Mouse (Mus musculus): Measurements from ENCODE around the gene Cdc42ep4.

The Cdc42ep4 gene

GRCm38 (mm10) chr11:113751484-113752084 is at the start of gene Cdc42ep4:
Gene Cdc42ep4, minus strand, starts transcription at chr11:113751881.
- peak; percentile 54 to 66 for DNase-seq (ENCODE audit: low spot score in 2 of 2)

- no peak for DNase-seq (ENCODE audit: low spot score in 2 of 2)
Observed at GRCm38 (mm10) chr11:113800026-113800425, 48.3 kb upstream of the Cdc42ep4 start.

- DNase-seq (ENCODE audit: low spot score in 2 of 2): no peak
Observed at GRCm38 (mm10) chr11:113799041-113799447, 47.4 kb upstream of the Cdc42ep4 start.

- DNase-seq (ENCODE audit: low spot score in 2 of 2): peak in 1 of 2 experiments; percentile 64
Observed at GRCm38 (mm10) chr11:113798011-113798410, 46.3 kb upstream of the Cdc42ep4 start.

- no peak for DNase-seq (ENCODE audit: low spot score in 2 of 2)
Observed at GRCm38 (mm10) chr11:113797014-113797983, 45.6 kb upstream of the Cdc42ep4 start.

- no peak for DNase-seq (ENCODE audit: low spot score in 2 of 2)
Observed at GRCm38 (mm10) chr11:113795846-113796245, 44.2 kb upstream of the Cdc42ep4 start.

GRCm38 (mm10) chr11:113791357-113792215 is 39.9 kb upstream of the Cdc42ep4 start:
- peak in 1 of 2 experiments; percentile 63 for DNase-seq (ENCODE audit: low spot score in 2 of 2)

- no peak for DNase-seq (ENCODE audit: low spot score in 2 of 2)
Observed at GRCm38 (mm10) chr11:113789101-113789500, 37.4 kb upstream of the Cdc42ep4 start.

GRCm38 (mm10) chr11:113788183-113788789 is 36.6 kb upstream of the Cdc42ep4 start:
- DNase-seq (ENCODE audit: low spot score in 2 of 2): no peak

- DNase-seq (ENCODE audit: low spot score in 2 of 2): no peak
Observed at GRCm38 (mm10) chr11:113787432-113788182, 35.9 kb upstream of the Cdc42ep4 start.

GRCm38 (mm10) chr11:113787009-113787408 is 35.3 kb upstream of the Cdc42ep4 start:
- no peak for DNase-seq (ENCODE audit: low spot score in 2 of 2)

- DNase-seq (ENCODE audit: low spot score in 2 of 2): no peak
Observed at GRCm38 (mm10) chr11:113786395-113786794, 34.7 kb upstream of the Cdc42ep4 start.

GRCm38 (mm10) chr11:113785406-113786171 is 33.9 kb upstream of the Cdc42ep4 start:
- DNase-seq (ENCODE audit: low spot score in 2 of 2): peak; percentile 38 to 61

- DNase-seq (ENCODE audit: low spot score in 2 of 2): no peak
Observed at GRCm38 (mm10) chr11:113784656-113785396, 33.1 kb upstream of the Cdc42ep4 start.

GRCm38 (mm10) chr11:113782496-113782895 is 30.8 kb upstream of the Cdc42ep4 start:
- peak in 1 of 2 experiments; percentile 36 for DNase-seq (ENCODE audit: low spot score in 2 of 2)

GRCm38 (mm10) chr11:113782006-113782405 is 30.3 kb upstream of the Cdc42ep4 start:
- no peak for DNase-seq (ENCODE audit: low spot score in 2 of 2)

GRCm38 (mm10) chr11:113779680-113780041 is 28.0 kb upstream of the Cdc42ep4 start:
- DNase-seq (ENCODE audit: low spot score in 2 of 2): no peak

- no peak for DNase-seq (ENCODE audit: low spot score in 2 of 2)
Observed at GRCm38 (mm10) chr11:113778733-113779679, 27.3 kb upstream of the Cdc42ep4 start.
